Mouse (Mus musculus): ENCODE measurements at regions not wholly inside any gene's neighbourhood (a gene's known extent, or its start where the extent isn't known, plus 50 kb on each side); places are given as distances from the start of the nearest gene placed in this dataset.

- peak; percentile 19 for DNase-seq (ENCODE audit: low spot score)
These were observed 229.1 kb downstream of the Maf start for GRCm38 (mm10) chr8:115478406-115479060.

DNA sequence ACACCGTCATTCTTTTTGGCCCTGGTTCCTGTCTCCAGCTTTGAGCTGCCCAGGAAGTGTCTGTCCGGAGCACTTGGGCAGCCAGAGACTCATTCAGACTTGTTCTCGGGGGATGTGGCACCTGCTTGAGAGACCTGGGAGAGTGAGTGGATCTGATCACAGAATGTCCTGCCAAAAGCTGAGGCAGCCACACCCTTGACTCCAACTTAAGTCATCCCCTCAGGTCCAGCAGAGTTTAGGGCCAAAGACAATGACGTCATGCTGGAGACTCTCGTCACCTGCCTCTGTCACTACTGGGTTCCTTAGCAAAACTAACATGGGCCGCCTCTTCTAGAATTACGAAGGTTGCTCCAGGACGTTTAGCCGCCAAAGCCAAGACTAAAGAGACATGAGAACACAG lies 231.5 kb downstream of the Maf start:
- no peak for DNase-seq (ENCODE audit: low spot score)

GRCm38 (mm10) chr8:115475156-115475555 lies 232.4 kb downstream of the Maf start:
- DNase-seq (ENCODE audit: low spot score): no peak

DNA sequence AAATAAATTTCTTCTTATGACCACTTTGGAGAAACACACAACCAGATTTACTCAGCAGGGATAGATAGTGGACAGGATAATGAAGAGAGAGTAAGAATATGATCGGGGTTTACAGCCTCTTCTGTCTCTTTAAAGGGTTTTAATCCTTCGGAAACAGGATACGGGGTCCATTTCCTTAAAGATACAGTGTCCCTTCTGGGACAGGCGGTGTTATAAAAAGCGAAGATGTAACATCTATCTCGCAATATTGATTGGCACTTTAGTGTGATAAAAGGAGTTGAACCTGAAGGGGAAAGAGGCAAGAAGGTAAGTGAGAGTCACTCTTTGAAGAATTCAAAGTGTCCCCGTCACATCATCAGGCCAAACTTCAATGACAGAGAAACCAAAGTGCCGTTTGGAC lies 233.6 kb downstream of the Maf start:
- DNase-seq (ENCODE audit: low spot score): no peak

DNA sequence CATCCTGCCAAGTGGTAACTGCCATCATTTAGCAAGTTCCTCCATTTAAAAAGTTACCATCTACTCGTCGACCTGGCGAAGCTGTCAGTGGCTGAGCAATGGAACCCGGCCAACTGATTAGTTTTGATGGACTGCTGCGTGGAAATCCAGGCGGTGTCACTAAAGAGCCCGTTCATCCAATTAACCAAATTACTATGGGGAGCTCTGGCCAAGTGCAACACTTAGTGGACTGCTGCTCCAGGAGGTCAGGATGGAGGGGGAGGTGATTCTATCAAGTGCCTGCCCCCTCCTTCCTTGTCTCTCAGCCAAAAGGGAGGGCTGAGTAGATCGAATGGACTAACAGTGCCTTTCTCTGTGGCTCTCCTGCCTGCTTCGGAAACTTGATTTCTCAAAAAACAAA lies 241.0 kb downstream of the Maf start:
- peak; percentile 17 for DNase-seq (ENCODE audit: low spot score)

DNA sequence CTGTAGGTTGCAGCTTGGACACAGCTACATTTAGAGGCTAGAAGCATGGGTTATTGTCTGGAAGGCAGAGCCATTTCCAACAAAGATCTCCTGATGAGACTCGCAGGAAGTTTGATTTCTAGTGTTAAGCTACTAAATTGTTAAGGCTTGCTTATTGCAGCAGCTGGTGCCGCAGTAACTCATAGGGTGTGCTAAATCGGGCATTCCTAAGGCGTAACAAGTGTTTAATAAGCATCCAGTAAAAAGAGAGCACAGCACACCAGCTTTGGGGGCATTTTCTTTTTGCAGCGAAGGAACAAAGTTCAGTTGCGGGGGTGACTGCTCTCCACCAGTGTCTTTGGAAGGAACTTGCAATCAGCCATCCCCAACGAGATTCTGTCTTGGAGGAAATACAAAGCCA lies 241.5 kb downstream of the Maf start:
- DNase-seq (ENCODE audit: low spot score): no peak

DNA sequence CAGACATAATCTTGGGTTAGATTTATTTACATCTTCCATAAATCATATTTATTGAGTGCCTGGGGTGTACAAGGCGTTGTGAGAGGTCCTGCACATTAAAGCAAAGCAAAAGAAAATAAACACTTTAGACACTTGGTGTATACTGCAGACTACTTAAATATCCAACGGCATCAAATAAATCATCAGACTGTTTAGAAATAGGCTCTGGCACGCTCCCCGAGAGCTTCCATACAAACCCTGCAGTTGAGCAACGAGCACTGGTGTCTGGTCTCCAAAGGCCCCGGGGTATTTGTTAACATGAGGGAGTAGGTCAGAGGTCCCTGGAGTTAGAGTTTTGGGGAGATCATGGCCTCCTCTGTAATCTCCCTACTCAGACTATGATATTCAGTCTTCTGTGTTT lies 244.9 kb downstream of the Maf start:
- DNase-seq (ENCODE audit: low spot score): no peak

- DNase-seq (ENCODE audit: low spot score): no peak
These were observed 249.5 kb downstream of the Maf start for GRCm38 (mm10) chr8:115458119-115458518.

- no peak for DNase-seq (ENCODE audit: low spot score)
These were observed 256.8 kb downstream of the Maf start for GRCm38 (mm10) chr8:115450789-115451188.

DNA sequence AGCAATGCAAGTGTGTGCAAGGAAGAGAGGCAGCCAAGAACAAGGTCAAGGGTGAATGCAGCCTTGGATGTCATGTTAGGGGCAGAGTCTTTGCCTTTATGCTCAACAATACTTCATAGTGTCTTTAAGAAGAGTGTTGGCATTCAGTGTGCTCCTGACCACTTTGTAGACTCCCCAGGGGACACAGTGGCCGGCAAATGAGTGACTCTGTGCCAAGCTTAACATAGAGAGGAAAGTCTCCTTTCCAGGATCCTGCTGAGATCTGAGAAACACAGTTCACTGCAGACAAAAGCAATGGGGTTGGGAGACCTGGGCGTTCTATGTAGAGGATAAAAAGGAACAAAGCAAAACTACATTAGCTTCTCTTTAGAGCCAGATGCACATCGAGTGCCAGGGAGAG lies 259.2 kb downstream of the Maf start:
- no peak for DNase-seq (ENCODE audit: low spot score)

DNA sequence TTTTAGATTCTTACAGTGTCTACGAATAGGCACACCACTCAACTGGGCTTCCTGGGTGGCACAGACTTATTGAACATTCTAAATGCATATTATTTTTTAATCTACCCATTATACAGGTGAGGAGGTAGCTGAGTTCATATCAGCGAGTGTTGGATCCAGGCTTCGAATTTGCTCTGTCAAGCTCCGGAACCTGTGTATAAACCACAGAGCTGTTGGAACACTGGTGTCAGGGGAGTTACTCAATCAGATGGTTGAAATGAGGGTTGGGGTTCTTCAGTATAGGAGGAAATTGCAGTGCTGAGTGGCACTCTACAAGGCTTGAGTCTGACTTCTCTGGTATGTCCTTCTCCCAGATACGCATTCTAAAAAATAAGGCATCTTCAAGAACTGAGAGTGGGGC lies 263.1 kb downstream of the Maf start:
- no peak for DNase-seq (ENCODE audit: low spot score)

DNA sequence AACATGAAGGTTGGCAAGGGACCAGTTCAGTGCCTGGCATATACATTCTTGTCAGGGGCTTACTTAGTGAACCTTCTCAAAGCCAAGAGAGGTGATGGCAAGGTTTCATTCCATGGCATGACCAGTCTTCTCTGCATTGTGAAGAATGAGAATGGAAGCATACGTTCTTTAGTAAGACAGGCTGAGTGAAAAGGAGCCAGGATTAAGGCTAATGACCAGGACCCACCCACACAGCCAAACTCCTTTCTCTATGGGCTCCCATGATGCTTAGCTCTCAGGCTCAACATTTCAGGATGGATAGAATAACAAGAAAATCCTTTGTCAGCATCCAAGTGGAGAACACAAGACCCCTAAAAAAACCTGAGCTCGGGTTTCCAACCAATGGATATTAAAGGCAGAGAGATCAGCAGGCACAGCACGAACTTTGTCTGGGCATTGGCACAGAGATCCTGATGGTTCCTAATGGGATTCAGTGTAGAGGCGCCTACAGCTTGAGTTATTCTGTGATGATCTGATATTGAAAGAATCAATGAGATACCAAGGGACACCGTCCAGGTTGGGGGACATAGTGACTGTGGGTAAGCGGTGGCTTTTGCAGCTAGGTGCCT lies 265.5 kb downstream of the Maf start:
- no peak for DNase-seq (ENCODE audit: low spot score)

DNA sequence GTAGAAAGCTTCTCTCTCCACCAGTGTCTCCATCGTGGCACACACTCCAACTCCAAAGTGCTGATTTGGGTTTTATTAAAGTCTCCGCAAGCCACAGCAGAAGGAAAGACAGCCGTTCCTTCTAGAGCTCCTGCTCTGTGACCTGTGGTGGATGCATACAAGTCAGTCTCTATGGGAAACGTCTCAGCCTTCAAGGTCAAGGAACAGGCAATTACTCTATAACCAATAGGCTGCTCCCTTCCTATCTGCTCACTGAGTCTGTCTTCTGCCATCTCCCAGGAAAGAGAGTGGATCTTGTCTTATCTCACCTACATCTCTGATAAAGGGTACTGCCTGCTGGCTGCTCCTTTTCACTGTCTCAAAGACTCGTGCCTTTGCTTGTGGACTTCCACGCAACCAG lies 266.3 kb downstream of the Maf start:
- DNase-seq (ENCODE audit: low spot score): no peak

GRCm38 (mm10) chr8:115440151-115440550 lies 267.4 kb downstream of the Maf start:
- DNase-seq (ENCODE audit: low spot score): no peak

DNA sequence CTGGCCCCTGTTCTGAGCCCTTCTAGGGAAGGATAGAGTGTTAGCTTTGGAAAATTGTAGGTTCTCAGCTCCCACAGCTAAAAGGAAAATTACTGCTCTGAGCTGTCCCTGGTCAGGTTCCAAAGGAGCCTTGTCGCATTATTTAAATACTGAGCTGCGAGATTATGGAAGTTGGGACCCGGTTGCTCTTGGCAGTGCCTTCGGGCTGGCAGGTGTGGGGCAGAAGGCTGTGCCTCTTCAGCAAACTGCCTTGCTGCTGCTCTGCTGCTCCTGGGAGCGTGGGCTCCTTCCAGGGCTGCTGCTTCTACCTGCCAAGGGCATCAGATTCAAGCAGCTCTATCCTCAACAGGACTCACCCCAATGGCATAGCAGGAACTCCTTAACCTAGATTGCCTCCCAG lies 268.1 kb downstream of the Maf start:
- DNase-seq (ENCODE audit: low spot score): no peak

DNA sequence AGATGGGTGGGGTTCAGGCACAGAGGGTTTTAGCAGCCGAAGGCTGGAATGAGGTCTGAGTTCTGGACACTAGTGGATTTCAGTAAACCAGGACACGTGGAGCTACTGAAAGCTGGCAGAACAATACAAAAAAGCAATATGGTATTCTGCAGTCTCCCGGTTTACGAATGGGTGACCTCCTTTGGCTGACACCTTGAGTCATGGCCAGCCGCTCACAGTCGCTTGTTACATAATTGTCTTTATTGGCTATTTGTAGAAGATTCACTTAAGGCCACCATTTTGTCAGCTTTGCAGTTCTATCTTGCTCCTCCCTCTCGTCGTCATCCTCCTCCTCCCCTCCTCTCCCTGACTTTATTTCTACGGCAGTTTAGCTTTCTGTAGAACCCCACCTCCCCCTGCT lies 269.6 kb downstream of the Maf start:
- no peak for DNase-seq (ENCODE audit: low spot score)

- DNase-seq (ENCODE audit: low spot score): no peak
These were observed 271.3 kb downstream of the Maf start for GRCm38 (mm10) chr8:115436356-115436721.

DNA sequence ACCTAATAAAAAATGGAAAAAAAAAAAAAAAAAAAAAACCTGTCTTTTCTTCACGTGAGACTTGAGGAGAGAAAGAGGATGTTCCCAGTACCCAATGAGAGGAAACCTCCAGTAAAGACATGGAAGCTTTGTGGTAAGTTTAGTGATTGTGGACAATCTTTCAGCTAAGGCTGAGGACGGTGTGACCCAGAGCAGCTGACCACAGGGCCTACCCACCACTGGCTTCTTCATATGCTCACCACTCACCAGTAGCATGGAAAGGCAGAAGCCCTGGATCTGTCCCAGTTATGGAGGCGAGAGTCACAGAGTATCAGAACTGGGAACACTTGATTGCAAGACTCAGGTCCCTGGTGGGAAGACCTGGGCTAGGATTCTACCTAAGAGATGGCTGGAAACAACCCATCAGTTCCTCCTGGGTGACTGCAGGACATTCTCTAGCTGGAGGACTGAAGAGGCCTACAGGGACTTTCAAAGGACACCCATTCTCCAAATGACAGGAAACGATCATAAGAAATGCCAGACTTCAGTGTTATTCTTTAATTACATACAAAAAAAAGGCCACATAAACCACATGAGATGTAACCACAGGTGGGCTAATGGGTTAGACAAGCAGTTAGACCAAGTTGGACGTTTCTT lies 271.8 kb downstream of the Maf start:
- no peak for DNase-seq (ENCODE audit: low spot score)

DNA sequence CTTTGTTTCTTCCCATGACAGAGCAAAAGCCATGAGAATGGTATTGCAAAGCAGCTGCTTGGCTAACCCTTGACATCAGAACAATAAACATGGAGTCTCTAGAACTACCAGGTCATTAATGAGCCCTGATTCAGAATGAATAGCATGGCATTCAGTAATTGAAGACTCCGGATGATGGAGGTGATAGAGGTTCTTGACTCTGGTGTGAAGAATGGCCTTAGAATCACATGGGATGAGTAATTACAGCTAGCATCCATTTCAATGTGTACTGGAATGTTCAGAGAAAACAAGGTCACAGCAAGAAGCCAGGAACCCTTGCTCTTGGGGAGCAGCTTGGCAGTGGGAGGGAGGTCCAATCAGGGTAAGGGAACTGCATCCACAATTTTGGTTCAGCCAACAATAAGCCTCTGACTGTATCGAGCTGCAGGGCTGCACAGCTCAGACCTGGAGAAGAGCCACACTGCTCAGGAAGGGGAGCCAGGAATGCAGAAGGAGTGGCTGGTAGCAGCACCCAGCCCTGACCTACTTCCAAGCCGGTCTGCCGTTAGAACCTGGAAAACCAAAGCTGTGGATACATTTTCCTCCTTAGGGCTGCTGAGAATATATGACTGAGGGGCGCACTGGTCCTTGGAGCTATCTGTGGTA lies 275.1 kb downstream of the Maf start:
- no peak for DNase-seq (ENCODE audit: low spot score)

GRCm38 (mm10) chr8:115430793-115431192 lies 276.8 kb downstream of the Maf start:
- DNase-seq (ENCODE audit: low spot score): no peak

- DNase-seq (ENCODE audit: low spot score): no peak
These were observed 278.2 kb downstream of the Maf start for GRCm38 (mm10) chr8:115429291-115429883.

- DNase-seq (ENCODE audit: low spot score): no peak
These were observed 278.9 kb downstream of the Maf start for GRCm38 (mm10) chr8:115428528-115429290.

All from ovary, adult 18-20 months (tissue).